Mouse (Mus musculus) erythroid progenitor cell, adult 5-6 weeks (primary cell): ENCODE data around the gene Igfbp5. TPM values are rescaled to one million over a fixed set of nuclear protein-coding genes. Genes with fewer than 3 reads are reported as not detected.

ENCODE experiments used
- ATAC-seq: replicated peaks from 2 replicates; pipeline ENCODE4 v1.8.0; 2016; ENCODE audit warnings: moderate number of reproducible peaks, mild to moderate bottlenecking, moderate TSS enrichment, inconsistent platforms; ENCODE audit not compliant: poor library complexity, low FRiP score, severe bottlenecking
- total RNA-seq, 2 experiments: library from RNA; stranded (forward) in 1 of 2; stranded (reverse) in 1 of 2; fragments of 150-400 nt in 1 of 2; fragments of 186-747, 209-891 nt in 1 of 2; gene quantifications; 2 replicates each; pipeline versions ENCODE4 v1.2.3 to v1.2.4; 2015 to 2017; ENCODE audit warnings: low replicate concordance in 2 of 2

The Igfbp5 gene
- total RNA-seq, 2 experiments from 2014 or later, result 4.7 to 10.1 TPM

GRCm38 (mm10) chr1:72853759-72854158 lies 20.9 kb downstream of the Igfbp5 start:
- ATAC-seq, result no peak

- ATAC-seq, result no peak
Observed at GRCm38 (mm10) chr1:72849037-72849436, 25.6 kb downstream of the Igfbp5 start.

GRCm38 (mm10) chr1:72847849-72848380 lies 26.8 kb downstream of the Igfbp5 start:
- no peak for ATAC-seq

GRCm38 (mm10) chr1:72844675-72845074 lies 30.0 kb downstream of the Igfbp5 start:
- ATAC-seq, result no peak

- no peak for ATAC-seq
Observed at GRCm38 (mm10) chr1:72842666-72843459, 31.8 kb downstream of the Igfbp5 start.

GRCm38 (mm10) chr1:72839791-72840190 lies 34.9 kb downstream of the Igfbp5 start:
- no peak for ATAC-seq

- ATAC-seq, result no peak
Observed at GRCm38 (mm10) chr1:72839356-72839755, 35.3 kb downstream of the Igfbp5 start.

GRCm38 (mm10) chr1:72833563-72833962 lies 41.1 kb downstream of the Igfbp5 start:
- no peak for ATAC-seq

GRCm38 (mm10) chr1:72832715-72833153 lies 42.0 kb downstream of the Igfbp5 start:
- ATAC-seq, result no peak

GRCm38 (mm10) chr1:72830485-72830884 lies 44.2 kb downstream of the Igfbp5 start:
- no peak for ATAC-seq

GRCm38 (mm10) chr1:72828843-72829242 lies 45.8 kb downstream of the Igfbp5 start:
- no peak for ATAC-seq

GRCm38 (mm10) chr1:72827411-72828315 lies 47.0 kb downstream of the Igfbp5 start:
- no peak for ATAC-seq

- ATAC-seq, result no peak
Observed at GRCm38 (mm10) chr1:72826931-72827330, 47.8 kb downstream of the Igfbp5 start.

GRCm38 (mm10) chr1:72826446-72826845 lies 48.2 kb downstream of the Igfbp5 start:
- ATAC-seq, result no peak

GRCm38 (mm10) chr1:72825921-72826320 lies 48.8 kb downstream of the Igfbp5 start:
- ATAC-seq, result no peak

GRCm38 (mm10) chr1:72825286-72825685 lies 49.4 kb downstream of the Igfbp5 start:
- no peak for ATAC-seq

GRCm38 (mm10) chr1:72824707-72825101 lies 50.0 kb downstream of the Igfbp5 start:
- ATAC-seq, result no peak

- no peak for ATAC-seq
Observed at GRCm38 (mm10) chr1:72823751-72824706, 50.7 kb downstream of the Igfbp5 start, which contains the start of gene Igfbp2. Gene Igfbp2, plus strand, starts transcription at chr1:72824503.

GRCm38 (mm10) chr1:72822893-72823292 lies 51.8 kb downstream of the Igfbp5 start:
- no peak for ATAC-seq
